Mouse (Mus musculus): ENCODE measurements around the gene Tom1l1. TPM values are rescaled to one million over a fixed set of nuclear protein-coding genes. Genes with fewer than 3 reads are reported as not detected.
A peak's percentile ranks its signal among the peaks of the same experiment; 100 is the strongest.

Gene Tom1l1
- polyA plus RNA-seq, 1 experiment from 2014 or later, result 32.5 TPM

- Histone ChIP-seq H3K9me3 (ENCODE audit: low read length) (no peaks in the 10 kb centered on the region), H3K27me3 (replicated peaks; ENCODE audit: insufficient read depth, low read length) (no peaks in the 10 kb centered on the region), H3K4me3 (ENCODE audit: low read depth, low read length) (no peak overlapping the region), H3K27ac (ENCODE audit: low read length) (no peak overlapping the region), H3K9ac (replicated peaks; ENCODE audit: low read depth) (no peak overlapping the region), H3K4me1 (ENCODE audit: insufficient read depth, low read depth, low read length) (no peaks in the 10 kb centered on the region), H3K36me3 (ENCODE audit: insufficient read depth, low read length) (no peaks in the 10 kb centered on the region), H3K4me2 (replicated peaks; ENCODE audit: low read depth, low read length) (no peak overlapping the region)
- WGBS, result 69% methylated on average over 2 of the region's 2 CpGs
- TF ChIP-seq EP300 (IDR thresholded peaks at IDR 0.05) (no peak), CTCF (IDR thresholded peaks at IDR 0.05) (peak; percentile 36)
- no peak for ATAC-seq
- no peak for DNase-seq (ENCODE audit: low spot score)
Observed at GRCm38 (mm10) chr11:90632480-90632879, 55.7 kb downstream of the Tom1l1 start.

GRCm38 (mm10) chr11:90627751-90628150, 60.4 kb downstream of the Tom1l1 start:
- H3K4me1 ChIP-seq (ENCODE audit: insufficient read depth, low read depth, low read length), result no peaks in the 10 kb centered on the region
- H3K36me3 ChIP-seq (ENCODE audit: insufficient read depth, low read length), result no peaks in the 10 kb centered on the region
- H3K9ac ChIP-seq (replicated peaks; ENCODE audit: low read depth), result no peak overlapping the region
- no peak overlapping the region for H3K27ac ChIP-seq (ENCODE audit: low read length)
- ATAC-seq (no peak), DNase-seq (ENCODE audit: low spot score) (no peak)
- H3K4me2 ChIP-seq (replicated peaks; ENCODE audit: low read depth, low read length), result no peak overlapping the region
- no peak overlapping the region for H3K4me3 ChIP-seq (ENCODE audit: low read depth, low read length)
- no peaks in the 10 kb centered on the region for H3K9me3 ChIP-seq (ENCODE audit: low read length)
- no peaks in the 10 kb centered on the region for H3K27me3 ChIP-seq (replicated peaks; ENCODE audit: insufficient read depth, low read length)
- 37% methylated on average over 1 of the region's 1 CpGs for WGBS
- TF ChIP-seq EP300 (IDR thresholded peaks at IDR 0.05) (no peak), CTCF (IDR thresholded peaks at IDR 0.05) (no peak)

GRCm38 (mm10) chr11:90625174-90625573, 63.0 kb downstream of the Tom1l1 start:
- Histone ChIP-seq H3K9me3 (ENCODE audit: low read length) (no peaks in the 10 kb centered on the region), H3K4me2 (replicated peaks; ENCODE audit: low read depth, low read length) (no peak overlapping the region), H3K9ac (replicated peaks; ENCODE audit: low read depth) (no peak overlapping the region), H3K27ac (ENCODE audit: low read length) (no peak overlapping the region), H3K27me3 (replicated peaks; ENCODE audit: insufficient read depth, low read length) (no peaks in the 10 kb centered on the region), H3K36me3 (ENCODE audit: insufficient read depth, low read length) (no peaks in the 10 kb centered on the region), H3K4me1 (ENCODE audit: insufficient read depth, low read depth, low read length) (no peaks in the 10 kb centered on the region), H3K4me3 (ENCODE audit: low read depth, low read length) (no peak overlapping the region)
- ATAC-seq (no peak), DNase-seq (ENCODE audit: low spot score) (no peak)
- WGBS, result 71% methylated on average over 1 of the region's 1 CpGs
- TF ChIP-seq EP300 (IDR thresholded peaks at IDR 0.05) (no peak), CTCF (IDR thresholded peaks at IDR 0.05) (no peak)

- 50% methylated on average over 6 of the region's 6 CpGs for WGBS
- Histone ChIP-seq H3K4me3 (ENCODE audit: low read depth, low read length) (no peak overlapping the region), H3K36me3 (ENCODE audit: insufficient read depth, low read length) (no peaks in the 10 kb centered on the region), H3K9ac (replicated peaks; ENCODE audit: low read depth) (no peak overlapping the region), H3K4me2 (replicated peaks; ENCODE audit: low read depth, low read length) (no peak overlapping the region), H3K9me3 (ENCODE audit: low read length) (no peaks in the 10 kb centered on the region), H3K27ac (ENCODE audit: low read length) (no peak overlapping the region), H3K27me3 (replicated peaks; ENCODE audit: insufficient read depth, low read length) (no peaks in the 10 kb centered on the region), H3K4me1 (ENCODE audit: insufficient read depth, low read depth, low read length) (no peaks in the 10 kb centered on the region)
- DNase-seq (ENCODE audit: low spot score) (peak; percentile 64), ATAC-seq (no peak)
- peak; percentile 78 for TF ChIP-seq CTCF (IDR thresholded peaks at IDR 0.05)
- no peak for TF ChIP-seq EP300 (IDR thresholded peaks at IDR 0.05)
Observed at GRCm38 (mm10) chr11:90623477-90623876, 64.7 kb downstream of the Tom1l1 start.

GRCm38 (mm10) chr11:90622500-90622899, 65.7 kb downstream of the Tom1l1 start:
- DNase-seq (ENCODE audit: low spot score), result no peak
- TF ChIP-seq EP300 (IDR thresholded peaks at IDR 0.05) (no peak), CTCF (IDR thresholded peaks at IDR 0.05) (no peak)
- ATAC-seq, result no peak
- no peaks in the 10 kb centered on the region for H3K9me3 ChIP-seq (ENCODE audit: low read length)
- no peak overlapping the region for H3K4me2 ChIP-seq (replicated peaks; ENCODE audit: low read depth, low read length)
- WGBS, result 88% methylated on average over 7 of the region's 7 CpGs
- H3K36me3 ChIP-seq (ENCODE audit: insufficient read depth, low read length), result no peaks in the 10 kb centered on the region
- no peaks in the 10 kb centered on the region for H3K27me3 ChIP-seq (replicated peaks; ENCODE audit: insufficient read depth, low read length)
- H3K4me3 ChIP-seq (ENCODE audit: low read depth, low read length), result no peak overlapping the region
- H3K4me1 ChIP-seq (ENCODE audit: insufficient read depth, low read depth, low read length), result no peaks in the 10 kb centered on the region
- no peak overlapping the region for H3K27ac ChIP-seq (ENCODE audit: low read length)
- H3K9ac ChIP-seq (replicated peaks; ENCODE audit: low read depth), result no peak overlapping the region

GRCm38 (mm10) chr11:90622044-90622443, 66.1 kb downstream of the Tom1l1 start:
- Histone ChIP-seq H3K4me1 (ENCODE audit: insufficient read depth, low read depth, low read length) (no peaks in the 10 kb centered on the region), H3K27me3 (replicated peaks; ENCODE audit: insufficient read depth, low read length) (no peaks in the 10 kb centered on the region), H3K4me2 (replicated peaks; ENCODE audit: low read depth, low read length) (no peak overlapping the region), H3K4me3 (ENCODE audit: low read depth, low read length) (no peak overlapping the region), H3K36me3 (ENCODE audit: insufficient read depth, low read length) (no peaks in the 10 kb centered on the region), H3K9me3 (ENCODE audit: low read length) (no peaks in the 10 kb centered on the region), H3K27ac (ENCODE audit: low read length) (no peak overlapping the region), H3K9ac (replicated peaks; ENCODE audit: low read depth) (no peak overlapping the region)
- no peak for ATAC-seq
- no peak for TF ChIP-seq EP300 (IDR thresholded peaks at IDR 0.05)
- TF ChIP-seq CTCF (IDR thresholded peaks at IDR 0.05), result no peak
- WGBS, result 90% methylated on average over 12 of the region's 12 CpGs
- DNase-seq (ENCODE audit: low spot score), result no peak

- DNase-seq (ENCODE audit: low spot score) (peak; percentile 70), ATAC-seq (no peak)
- H3K27me3 ChIP-seq (replicated peaks; ENCODE audit: insufficient read depth, low read length), result no peaks in the 10 kb centered on the region
- H3K9ac ChIP-seq (replicated peaks; ENCODE audit: low read depth), result no peak overlapping the region
- H3K27ac ChIP-seq (ENCODE audit: low read length), result no peak overlapping the region
- H3K4me1 ChIP-seq (ENCODE audit: insufficient read depth, low read depth, low read length), result no peaks in the 10 kb centered on the region
- no peaks in the 10 kb centered on the region for H3K36me3 ChIP-seq (ENCODE audit: insufficient read depth, low read length)
- H3K4me3 ChIP-seq (ENCODE audit: low read depth, low read length), result no peak overlapping the region
- no peaks in the 10 kb centered on the region for H3K9me3 ChIP-seq (ENCODE audit: low read length)
- H3K4me2 ChIP-seq (replicated peaks; ENCODE audit: low read depth, low read length), result no peak overlapping the region
- TF ChIP-seq EP300 (IDR thresholded peaks at IDR 0.05), result no peak
- TF ChIP-seq CTCF (IDR thresholded peaks at IDR 0.05), result peak; percentile 69
Observed at GRCm38 (mm10) chr11:90616431-90616830, 71.7 kb downstream of the Tom1l1 start.
